Mouse (Mus musculus): Measurements from ENCODE around the gene Recql. TPM values are rescaled to one million over a fixed set of nuclear protein-coding genes. Genes with fewer than 3 reads are reported as not detected.

Recql gene
- polyA plus RNA-seq (2015; fragmentation: Nextera tagmentation; extraction: Ambion mirVana) = 5.4 and 7.4 TPM in 2 replicates

GRCm38 (mm10) chr6:142387011-142387754, at the start of gene Recql, which contains the start of gene Golt1b:
Gene Recql (minus strand): TSS chr6:142387087.
Gene Golt1b (plus strand): TSS chr6:142387221.

GRCm38 (mm10) chr6:142412906-142413491, 26.1 kb upstream of the Recql start, which contains the start of gene Spx:
Gene Spx (plus strand): TSS chr6:142413441.

GRCm38 (mm10) chr6:142345440-142346038, 41.3 kb downstream of the Recql start, which contains the start of gene Pyroxd1:
Gene Pyroxd1 (plus strand): TSS chr6:142345654.

DNA sequence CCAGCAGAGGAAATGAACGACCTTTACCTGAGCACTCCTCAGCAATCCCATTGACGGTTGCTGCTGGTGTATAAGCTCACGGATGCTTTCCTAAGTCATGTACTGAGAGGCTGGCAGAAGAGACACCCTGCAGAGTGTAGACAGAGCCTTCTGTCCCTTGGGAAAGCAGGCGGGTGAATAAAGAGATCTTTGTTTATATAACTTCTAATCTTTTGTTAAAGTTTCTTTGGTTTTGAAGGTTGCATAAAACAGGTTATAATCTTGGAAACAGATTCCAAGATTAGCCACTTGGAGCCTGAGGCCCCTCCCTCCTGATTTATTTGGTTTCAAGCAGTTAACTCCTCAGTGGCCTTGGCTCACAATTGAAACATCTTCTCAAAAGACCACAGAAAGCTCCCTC, 64.0 kb downstream of the Recql start, which contains the start of gene Slco1a5:
TSS of gene Slco1a5 (minus strand) at position 101 of the 400 bp plus-strand sequence.

Other genes with a start within 250 kb of the Recql start
- gene Slco1a6, start 178.6 kb downstream of the Recql start, polyA plus RNA-seq (2015; fragmentation: Nextera tagmentation; extraction: Ambion mirVana) = 0.55 and 0.73 TPM in 2 replicates
- not detected in 2 replicates for gene Iapp, start 88.7 kb downstream of the Recql start, polyA plus RNA-seq (2015; fragmentation: Nextera tagmentation; extraction: Ambion mirVana)
- not detected in 2 replicates for gene Slco1a5, start 64.1 kb downstream of the Recql start, polyA plus RNA-seq (2015; fragmentation: Nextera tagmentation; extraction: Ambion mirVana)
- 9.5 and 13.5 TPM in 2 replicates for gene Pyroxd1, start 41.4 kb downstream of the Recql start, polyA plus RNA-seq (2015; fragmentation: Nextera tagmentation; extraction: Ambion mirVana)
- 43.8 and 57.1 TPM in 2 replicates for gene Golt1b, start 134 bp upstream of the Recql start, polyA plus RNA-seq (2015; fragmentation: Nextera tagmentation; extraction: Ambion mirVana)
- gene Spx, start 26.4 kb upstream of the Recql start, polyA plus RNA-seq (2015; fragmentation: Nextera tagmentation; extraction: Ambion mirVana) = 0.13 and 0.17 TPM in 2 replicates
- 0.17 TPM in 1 of 2 replicates, not detected in the other for gene Gys2, start 86.0 kb upstream of the Recql start, polyA plus RNA-seq (2015; fragmentation: Nextera tagmentation; extraction: Ambion mirVana)
- 195 and 214 TPM in 2 replicates for gene Ldhb, start 120.9 kb upstream of the Recql start, polyA plus RNA-seq (2015; fragmentation: Nextera tagmentation; extraction: Ambion mirVana)
- gene Kcnj8, start 184.5 kb upstream of the Recql start, polyA plus RNA-seq (2015; fragmentation: Nextera tagmentation; extraction: Ambion mirVana) = 23.6 and 30.3 TPM in 2 replicates